Mouse (Mus musculus) forebrain, embryonic 13.5 days (tissue): ENCODE measurements at regions not wholly inside any gene's neighbourhood (a gene's known extent, or its start where the extent isn't known, plus 50 kb on each side); places are given as distances from the start of the nearest gene placed in this dataset.

Experiments
- ATAC-seq: fragments of 200-750 bp; cut with Nextera tagmentation; 2 replicates; pipeline ENCODE4 v1.8.0; 2017
- H3K27ac ChIP-seq: fragments of 300-500 bp; sonication (generic); 2 replicates; pipeline ENCODE4 v1.5.1; 2015; ENCODE audit warnings: inconsistent platforms, mild to moderate bottlenecking, moderate library complexity
- H3K27me3 ChIP-seq: fragments of 300-500 bp; sonication (generic); 2 replicates; pipeline ENCODE4 v1.6.1; 2015; ENCODE audit warnings: mild to moderate bottlenecking, inconsistent platforms
- H3K36me3 ChIP-seq: fragments of 300-500 bp; sonication (generic); 2 replicates; pipeline ENCODE4 v1.6.1; 2015; ENCODE audit warnings: mild to moderate bottlenecking, inconsistent platforms; ENCODE audit not compliant: poor library complexity, severe bottlenecking
- H3K4me1 ChIP-seq: fragments of 300-500 bp; sonication (generic); 2 replicates; pipeline ENCODE4 v1.6.1; 2015; ENCODE audit warnings: inconsistent platforms
- H3K4me2 ChIP-seq: fragments of 300-500 bp; sonication (generic); 2 replicates; pipeline ENCODE4 v1.6.1; 2015; ENCODE audit warnings: inconsistent platforms, mild to moderate bottlenecking, moderate library complexity
- H3K4me3 ChIP-seq: fragments of 300-500 bp; sonication (generic); 2 replicates; pipeline ENCODE4 v1.5.1; 2015; ENCODE audit warnings: mild to moderate bottlenecking, inconsistent platforms
- H3K9ac ChIP-seq: fragments of 300-500 bp; sonication (generic); 2 replicates; pipeline ENCODE4 v1.6.1; 2015; ENCODE audit warnings: mild to moderate bottlenecking, inconsistent platforms
- H3K9me3 ChIP-seq: fragments of 300-500 bp; sonication (generic); replicated peaks from 2 replicates; pipeline ENCODE4 v1.6.1; 2016; ENCODE audit warnings: inconsistent platforms
- WGBS: fragments of 180-500 bp; shearing (Covaris S2); methylation state at CpG from one replicate; pipeline ENCODE4 v1.1.7; 2015; 5-methylcytosine and 5-hydroxymethylcytosine counted together

- Histone ChIP-seq H3K4me3 (no peak overlapping the region), H3K27me3 (no peaks in the 10 kb centered on the region), H3K36me3 (no peaks in the 10 kb centered on the region), H3K27ac (no peak overlapping the region), H3K4me2 (no peak overlapping the region), H3K9ac (no peak overlapping the region), H3K4me1 (no peaks in the 10 kb centered on the region), H3K9me3 (no peaks in the 10 kb centered on the region)
- WGBS: 61% methylated on average over 4 of the region's 4 CpGs
- no peak for ATAC-seq
Measured at GRCm38 (mm10) chr14:78225677-78226076, 82.2 kb downstream of the Tnfsf11 start.

GRCm38 (mm10) chr14:78216229-78216963 is 91.4 kb downstream of the Tnfsf11 start:
- Histone ChIP-seq H3K9me3 (no peaks in the 10 kb centered on the region), H3K4me1 (peaks cover 15% of the 10 kb centered on the region), H3K4me3 (no peak overlapping the region), H3K9ac (no peak overlapping the region), H3K27ac (peak overlapping the region; percentile 44; the same call in 1 of the 2 replicates), H3K4me2 (peak overlapping the region; percentile 31), H3K27me3 (no peaks in the 10 kb centered on the region), H3K36me3 (no peaks in the 10 kb centered on the region)
- peak; percentile 68 for ATAC-seq
- WGBS: 29% methylated on average over 15 of the region's 15 CpGs

DNA sequence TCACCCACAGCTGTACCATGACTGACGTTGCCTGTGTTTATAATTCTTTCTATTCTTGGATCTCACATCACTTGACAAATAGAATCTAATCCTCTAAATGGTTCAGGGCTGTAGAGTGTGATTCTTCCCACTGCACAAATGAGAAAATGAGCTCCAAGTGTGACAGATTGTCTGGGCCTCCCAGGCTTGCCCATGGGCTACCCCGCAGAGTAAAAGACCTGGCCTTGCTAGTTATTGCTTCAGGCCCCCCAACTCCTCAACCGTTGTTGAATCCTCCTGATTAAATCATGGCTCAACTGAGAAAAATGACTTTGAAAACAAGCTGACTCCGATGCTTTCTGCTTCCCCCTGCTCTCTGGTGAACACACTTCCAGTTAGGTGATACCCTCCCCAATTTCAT is 92.4 kb downstream of the Tnfsf11 start:
- H3K9me3 ChIP-seq: no peaks in the 10 kb centered on the region
- H3K27me3 ChIP-seq: no peaks in the 10 kb centered on the region
- no peak overlapping the region for H3K4me3 ChIP-seq
- WGBS: 67% methylated on average over 4 of the region's 4 CpGs
- no peak for ATAC-seq
- no peaks in the 10 kb centered on the region for H3K36me3 ChIP-seq
- H3K9ac ChIP-seq: no peak overlapping the region
- no peak overlapping the region for H3K4me2 ChIP-seq
- H3K27ac ChIP-seq: no peak overlapping the region
- peaks cover 15% of the 10 kb centered on the region for H3K4me1 ChIP-seq

DNA sequence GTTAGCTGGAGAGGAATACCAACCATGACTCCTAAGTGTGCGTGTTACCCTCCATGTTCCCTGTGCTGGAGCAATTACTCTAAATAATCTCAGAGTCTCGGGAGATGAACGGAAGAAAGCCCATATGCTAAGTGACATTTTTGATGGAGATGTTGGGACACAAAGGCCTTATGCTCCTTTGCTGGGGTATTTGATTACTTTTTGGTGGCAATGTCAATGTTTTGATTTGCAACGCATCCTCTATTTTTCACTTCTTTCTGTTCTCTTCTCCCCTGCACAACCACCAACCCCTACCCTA is 103.3 kb downstream of the Tnfsf11 start:
- 0 out of 2 replicates have a peak, but pooled peaks cover 4% of the 10 kb centered on the region for H3K4me1 ChIP-seq
- H3K27ac ChIP-seq: peak overlapping the region; percentile 75; the same call in 1 of the 2 replicates
- WGBS: 94% methylated on average over 4 of the region's 4 CpGs
- H3K4me3 ChIP-seq: no peak overlapping the region
- ATAC-seq: no peak
- peaks cover 7% of the 10 kb centered on the region; the same call in 1 of the 2 replicates for H3K9me3 ChIP-seq
- H3K27me3 ChIP-seq: no peaks in the 10 kb centered on the region
- H3K36me3 ChIP-seq: no peaks in the 10 kb centered on the region
- H3K9ac ChIP-seq: no peak overlapping the region
- no peak overlapping the region for H3K4me2 ChIP-seq

DNA sequence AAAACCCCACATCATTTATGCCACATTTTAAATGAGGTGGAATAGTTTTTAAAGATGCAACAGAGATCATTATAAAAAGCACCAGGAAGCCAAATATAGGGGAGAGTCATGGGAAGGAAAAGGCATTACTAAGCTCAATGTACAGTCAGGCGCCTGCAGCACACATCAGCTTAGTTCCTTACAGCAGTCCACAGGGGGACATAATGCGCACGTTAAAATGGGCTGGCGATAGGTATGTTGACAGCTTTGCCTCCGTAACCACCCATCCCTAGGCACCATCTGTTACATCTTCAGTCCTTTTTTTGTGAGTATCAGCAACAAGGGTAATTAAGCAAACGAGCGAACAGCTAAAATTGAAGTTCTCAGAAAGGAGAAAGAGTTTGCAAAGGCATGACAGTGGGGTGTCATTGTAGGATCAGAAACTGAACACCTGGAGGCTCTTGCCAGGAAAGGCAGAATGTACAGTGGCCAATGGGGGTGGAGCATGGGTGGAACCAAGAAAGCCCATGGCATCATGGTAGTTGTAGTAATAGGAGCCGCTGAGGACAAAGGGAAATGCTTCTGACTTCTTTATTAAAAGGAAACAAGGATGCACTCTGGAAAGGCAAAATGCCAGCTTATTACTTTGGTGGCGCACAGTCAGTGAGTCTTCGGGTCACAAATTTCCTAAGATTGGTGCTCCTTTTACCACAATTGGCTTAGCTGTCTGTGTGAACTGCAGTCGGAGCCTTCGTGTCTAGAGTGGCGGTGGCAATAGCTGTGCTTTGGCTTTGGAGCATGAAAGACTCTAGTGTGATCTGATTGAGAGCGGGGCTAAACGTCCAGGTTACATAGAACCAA is 103.9 kb downstream of the Tnfsf11 start:
- H3K27me3 ChIP-seq: no peaks in the 10 kb centered on the region
- 66% methylated on average over 15 of the region's 15 CpGs for WGBS
- peak overlapping the region; percentile 75 for H3K27ac ChIP-seq
- H3K36me3 ChIP-seq: no peaks in the 10 kb centered on the region
- H3K4me3 ChIP-seq: peak overlapping the region; percentile 9; the same call in 1 of the 2 replicates
- peaks cover 7% of the 10 kb centered on the region; the same call in 1 of the 2 replicates for H3K9me3 ChIP-seq
- ATAC-seq: peak; percentile 97
- H3K9ac ChIP-seq: no peak overlapping the region
- 0 out of 2 replicates have a peak, but pooled peaks cover 4% of the 10 kb centered on the region for H3K4me1 ChIP-seq
- H3K4me2 ChIP-seq: peak overlapping the region; percentile 29

DNA sequence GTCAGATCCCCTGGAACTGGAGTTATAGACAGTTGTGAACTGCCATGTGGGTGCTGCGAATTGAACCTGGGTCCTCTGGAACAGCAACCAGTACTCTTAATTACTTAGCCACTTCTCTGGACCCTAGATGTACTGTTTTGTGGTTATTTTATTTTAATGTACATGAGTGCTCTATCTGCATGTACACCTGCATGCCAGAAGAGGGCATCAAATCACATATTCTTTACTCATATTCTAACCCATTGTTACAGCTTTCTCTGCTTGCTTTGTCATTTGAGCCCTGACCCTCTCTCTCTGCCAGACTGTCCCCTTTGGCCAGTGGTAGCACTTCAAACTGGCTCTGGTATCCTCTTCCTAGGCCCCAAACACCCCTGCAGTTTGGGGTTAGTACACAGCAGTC is 105.1 kb downstream of the Tnfsf11 start:
- no peak overlapping the region for H3K4me3 ChIP-seq
- no peak overlapping the region for H3K27ac ChIP-seq
- H3K9ac ChIP-seq: no peak overlapping the region
- H3K27me3 ChIP-seq: no peaks in the 10 kb centered on the region
- H3K9me3 ChIP-seq: peaks cover 7% of the 10 kb centered on the region; the same call in 1 of the 2 replicates
- no peak for ATAC-seq
- WGBS: 91% methylated on average over 1 of the region's 1 CpGs
- H3K4me2 ChIP-seq: no peak overlapping the region
- H3K36me3 ChIP-seq: no peaks in the 10 kb centered on the region
- H3K4me1 ChIP-seq: 0 out of 2 replicates have a peak, but pooled peaks cover 4% of the 10 kb centered on the region

- no peaks in the 10 kb centered on the region for H3K36me3 ChIP-seq
- H3K4me3 ChIP-seq: no peak overlapping the region
- no peaks in the 10 kb centered on the region for H3K9me3 ChIP-seq
- H3K9ac ChIP-seq: no peak overlapping the region
- no peak for ATAC-seq
- no peak overlapping the region for H3K27ac ChIP-seq
- H3K27me3 ChIP-seq: no peaks in the 10 kb centered on the region
- H3K4me2 ChIP-seq: no peak overlapping the region
- H3K4me1 ChIP-seq: no peaks in the 10 kb centered on the region
- 73% methylated on average over 2 of the region's 2 CpGs for WGBS
Measured at GRCm38 (mm10) chr14:78197483-78197882, 108.7 kb upstream of the Fam216b start.

GRCm38 (mm10) chr14:78179576-78179975 is 90.8 kb upstream of the Fam216b start:
- no peaks in the 10 kb centered on the region for H3K27me3 ChIP-seq
- WGBS: 59% methylated on average over 6 of the region's 6 CpGs
- H3K4me3 ChIP-seq: no peak overlapping the region
- no peaks in the 10 kb centered on the region for H3K9me3 ChIP-seq
- no peaks in the 10 kb centered on the region for H3K4me1 ChIP-seq
- H3K27ac ChIP-seq: no peak overlapping the region
- no peak for ATAC-seq
- H3K36me3 ChIP-seq: no peaks in the 10 kb centered on the region
- H3K4me2 ChIP-seq: no peak overlapping the region
- H3K9ac ChIP-seq: no peak overlapping the region

DNA sequence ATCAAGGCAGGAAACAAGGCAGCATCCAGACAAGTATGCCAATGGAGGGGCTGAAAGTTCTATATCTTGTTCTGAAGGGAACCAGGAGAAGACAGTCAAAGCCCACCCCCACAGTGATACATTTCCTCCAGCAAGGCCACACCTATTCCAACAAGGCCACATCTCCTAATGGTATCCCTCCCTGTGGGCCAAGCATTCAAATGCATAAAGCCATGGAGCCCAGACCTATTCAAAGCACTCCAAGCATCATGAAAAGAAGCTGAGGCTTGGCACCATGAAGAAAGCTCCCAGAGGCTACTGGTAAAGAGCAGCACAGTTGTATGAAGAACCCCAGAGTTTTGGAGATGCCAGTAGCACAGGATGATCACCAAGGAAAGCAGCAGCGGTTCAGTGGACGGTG is 84.6 kb upstream of the Fam216b start:
- no peaks in the 10 kb centered on the region for H3K9me3 ChIP-seq
- H3K9ac ChIP-seq: no peak overlapping the region
- no peak overlapping the region for H3K4me2 ChIP-seq
- no peaks in the 10 kb centered on the region for H3K27me3 ChIP-seq
- H3K4me1 ChIP-seq: no peaks in the 10 kb centered on the region
- WGBS: 93% methylated on average over 2 of the region's 2 CpGs
- H3K4me3 ChIP-seq: no peak overlapping the region
- H3K27ac ChIP-seq: no peak overlapping the region
- no peaks in the 10 kb centered on the region for H3K36me3 ChIP-seq
- ATAC-seq: no peak

GRCm38 (mm10) chr14:78172956-78173355 is 84.1 kb upstream of the Fam216b start:
- no peak overlapping the region for H3K4me3 ChIP-seq
- H3K36me3 ChIP-seq: no peaks in the 10 kb centered on the region
- ATAC-seq: no peak
- H3K9ac ChIP-seq: no peak overlapping the region
- 71% methylated on average over 1 of the region's 1 CpGs for WGBS
- H3K9me3 ChIP-seq: no peaks in the 10 kb centered on the region
- H3K4me2 ChIP-seq: no peak overlapping the region
- no peaks in the 10 kb centered on the region for H3K4me1 ChIP-seq
- no peak overlapping the region for H3K27ac ChIP-seq
- H3K27me3 ChIP-seq: no peaks in the 10 kb centered on the region

DNA sequence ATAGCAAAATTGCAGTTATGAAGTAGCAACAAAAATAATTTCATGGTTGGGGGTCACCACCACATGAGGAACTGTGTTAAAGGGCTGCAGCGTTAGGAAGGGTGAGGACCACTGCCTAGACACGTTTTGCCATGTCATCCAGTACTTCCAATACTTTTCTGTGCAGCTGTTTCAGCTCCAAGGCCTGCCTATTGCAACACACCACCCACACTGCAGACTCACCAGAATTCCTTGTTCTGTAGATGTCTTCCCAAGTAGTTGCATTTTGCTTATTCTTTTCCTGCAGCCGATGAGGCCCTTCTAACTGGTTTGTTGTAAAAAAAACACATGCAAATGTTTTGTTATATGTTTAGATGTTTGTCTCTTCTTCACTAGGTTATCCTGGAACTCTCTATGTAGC is 72.0 kb upstream of the Fam216b start:
- H3K4me1 ChIP-seq: no peaks in the 10 kb centered on the region
- no peak overlapping the region for H3K27ac ChIP-seq
- no peaks in the 10 kb centered on the region for H3K9me3 ChIP-seq
- no peaks in the 10 kb centered on the region for H3K36me3 ChIP-seq
- H3K4me2 ChIP-seq: no peak overlapping the region
- ATAC-seq: no peak
- no peak overlapping the region for H3K9ac ChIP-seq
- no peak overlapping the region for H3K4me3 ChIP-seq
- H3K27me3 ChIP-seq: no peaks in the 10 kb centered on the region
- WGBS: 90% methylated on average over 3 of the region's 3 CpGs

- Histone ChIP-seq H3K4me1 (no peaks in the 10 kb centered on the region), H3K27me3 (no peaks in the 10 kb centered on the region), H3K9me3 (no peaks in the 10 kb centered on the region), H3K27ac (no peak overlapping the region), H3K36me3 (no peaks in the 10 kb centered on the region), H3K4me3 (no peak overlapping the region), H3K4me2 (no peak overlapping the region), H3K9ac (no peak overlapping the region)
- ATAC-seq: no peak
- 90% methylated on average over 7 of the region's 7 CpGs for WGBS
Measured at GRCm38 (mm10) chr14:78159567-78159966, 70.8 kb upstream of the Fam216b start.
